Mouse (Mus musculus) limb, embryonic 14.5 days (tissue): Measurements from ENCODE around the gene P3h3. TPM values are rescaled to one million over a fixed set of nuclear protein-coding genes. Genes with fewer than 3 reads are reported as not detected.
A peak's percentile ranks its signal among the peaks of the same experiment; 100 is the strongest.
"Not testable (repeated sequence)": the region's sequence is repeated elsewhere in the genome, so short reads cannot be mapped to it uniquely, and the experiment has no call there.

Experiments
- ATAC-seq: fragments of 200-750 bp; cut with Nextera tagmentation; 2 replicates; pipeline ENCODE4 v1.8.0; 2017; ENCODE audit warnings: low read depth, moderate number of reproducible peaks, moderate TSS enrichment; ENCODE audit not compliant: low FRiP score
- DNase-seq: peaks from one replicate; pipeline ENCODE4 v3.0.0-alpha.2; 2015; ENCODE audit warnings: low spot score
- H3K27ac ChIP-seq: fragments of 300-500 bp; sonication (generic); replicated peaks from 2 replicates; pipeline ENCODE4 v1.5.1; 2014; ENCODE audit warnings: low read depth, mild to moderate bottlenecking, low read length, moderate library complexity, mixed read lengths
- H3K27me3 ChIP-seq: fragments of 300-500 bp; sonication (generic); 2 replicates; pipeline ENCODE4 v1.6.1; 2014; ENCODE audit warnings: low read length, mixed read lengths; ENCODE audit not compliant: control insufficient read depth, insufficient read depth
- H3K36me3 ChIP-seq: fragments of 300-500 bp; sonication (generic); 2 replicates; pipeline ENCODE4 v1.6.1; 2014; ENCODE audit warnings: mild to moderate bottlenecking, low read length, moderate library complexity, mixed read lengths; ENCODE audit not compliant: control insufficient read depth, insufficient read depth
- H3K4me1 ChIP-seq: fragments of 300-500 bp; sonication (generic); 2 replicates; pipeline ENCODE4 v1.6.1; 2014; ENCODE audit warnings: antibody characterized with exemption, low read length, mixed read lengths; ENCODE audit not compliant: control insufficient read depth, insufficient read depth
- H3K4me2 ChIP-seq: fragments of 300-500 bp; sonication (generic); replicated peaks from 2 replicates; pipeline ENCODE4 v1.6.1; 2014; ENCODE audit warnings: low read depth, mild to moderate bottlenecking, low read length, moderate library complexity; ENCODE audit not compliant: severe bottlenecking
- H3K4me3 ChIP-seq: fragments of 300-500 bp; sonication (generic); replicated peaks from 2 replicates; pipeline ENCODE4 v1.5.1; 2014; ENCODE audit warnings: low read length
- H3K9ac ChIP-seq: fragments of 300-500 bp; sonication (generic); 2 replicates; pipeline ENCODE4 v1.6.1; 2014; ENCODE audit warnings: mild to moderate bottlenecking, low read depth, low read length, moderate library complexity; ENCODE audit not compliant: severe bottlenecking
- H3K9me3 ChIP-seq: fragments of 300-500 bp; sonication (generic); 2 replicates; pipeline ENCODE4 v1.6.1; 2016; ENCODE audit warnings: low read length; ENCODE audit not compliant: control insufficient read depth
- POLR2A ChIP-seq: fragments of 200-500 bp; IDR thresholded peaks from 2 replicates; pipeline ENCODE4 v1.8.0; 2012; ENCODE audit warnings: inconsistent platforms, mild to moderate bottlenecking, moderate library complexity, borderline replicate concordance; ENCODE audit not compliant: insufficient read depth, insufficient read length; ENCODE audit errors: extremely low read depth
- WGBS: fragments of 180-500 bp; shearing (Covaris S2); extraction: QIAGEN DNeasy Blood & Tissue Kit; methylation state at CpG from one replicate; pipeline ENCODE4 v1.1.7; 2014; 5-methylcytosine and 5-hydroxymethylcytosine counted together
- polyA plus RNA-seq, 2 experiments: library from polyadenylated mRNA; depleted of rRNA in 1 of 2; stranded (reverse) in 1 of 2; unstranded in 1 of 2; fragments of >200 nt; fragmentation: Nextera tagmentation in 1 of 2; extraction: Ambion mirVana in 1 of 2; gene quantifications; 2 replicates each; pipeline versions ENCODE4 v1.2.1 to v1.2.3; 2012 to 2014

P3h3 gene
- polyA plus RNA-seq, 2 experiments, result 57.5 to 339 TPM

GRCm38 (mm10) chr6:124831649-124832048, 25.9 kb downstream of the P3h3 start:
- no peak for DNase-seq
- TF ChIP-seq POLR2A, result no peak
- no peak for ATAC-seq
- H3K4me3 ChIP-seq, result no peak overlapping the region
- H3K4me1 ChIP-seq, result peaks cover 9% of the 10 kb centered on the region; the same call in 1 of the 2 replicates
- no peaks in the 10 kb centered on the region for H3K27me3 ChIP-seq
- peaks cover 31% of the 10 kb centered on the region for H3K36me3 ChIP-seq
- 0 out of 2 replicates have a peak overlapping the region, but pooled peaks have one; percentile 90 for H3K4me2 ChIP-seq
- no peaks in the 10 kb centered on the region for H3K9me3 ChIP-seq
- H3K27ac ChIP-seq, result no peak overlapping the region
- 89% methylated on average over 8 of the region's 8 CpGs for WGBS
- 0 out of 2 replicates have a peak overlapping the region, but pooled peaks have one; percentile 25 for H3K9ac ChIP-seq

GRCm38 (mm10) chr6:124831199-124831598, 26.4 kb downstream of the P3h3 start:
- not testable (repeated sequence) for H3K9ac ChIP-seq, H3K4me1 ChIP-seq, H3K9me3 ChIP-seq, H3K27me3 ChIP-seq, H3K4me3 ChIP-seq, ATAC-seq, H3K27ac ChIP-seq, DNase-seq
- peak overlapping the region; percentile 90; the same call in 1 of the 2 replicates for H3K4me2 ChIP-seq
- peaks cover 33% of the 10 kb centered on the region for H3K36me3 ChIP-seq
- 92% methylated on average over 4 of the region's 4 CpGs for WGBS

- peak overlapping the region; percentile 54 for H3K4me3 ChIP-seq
- no peaks in the 10 kb centered on the region for H3K9me3 ChIP-seq
- H3K36me3 ChIP-seq, result peaks cover 45% of the 10 kb centered on the region
- H3K9ac ChIP-seq, result peak overlapping the region; percentile 65
- ATAC-seq, result peak; percentile 83
- H3K4me2 ChIP-seq, result peak overlapping the region; percentile 90
- peaks cover 9% of the 10 kb centered on the region; the same call in 1 of the 2 replicates for H3K4me1 ChIP-seq
- no peaks in the 10 kb centered on the region for H3K27me3 ChIP-seq
- WGBS, result under 1% methylated on average over 38 of the region's 38 CpGs
- DNase-seq, result peak; percentile 98
- no peak for TF ChIP-seq POLR2A
- H3K27ac ChIP-seq, result peak overlapping the region; percentile 73
Observed at GRCm38 (mm10) chr6:124829799-124830700, 27.5 kb downstream of the P3h3 start.

GRCm38 (mm10) chr6:124828868-124829798, 28.4 kb downstream of the P3h3 start, which contains the start of the genes Usp5 and Cdca3:
Usp5 (minus strand) TSS chr6:124829484.
Cdca3 (plus strand) TSS chr6:124829547.
- Histone ChIP-seq H3K9ac (peak within 1 kb of the TSS; percentile 65), H3K4me3 (peak within 1 kb of the TSS; percentile 54), H3K4me2 (peak within 1 kb of the TSS; percentile 90), H3K4me1 (peaks cover 9% of the 10 kb centered on the region; the same call in 1 of the 2 replicates), H3K27ac (peak within 1 kb of the TSS; percentile 73), H3K36me3 (peaks cover 49% of the 10 kb centered on the region), H3K27me3 (no peaks in the 10 kb centered on the region), H3K9me3 (no peaks in the 10 kb centered on the region)
- under 1% methylated on average over 53 of the region's 55 CpGs for WGBS
- DNase-seq (peak; percentile 99), ATAC-seq (peak; percentile 92)
- TF ChIP-seq POLR2A, result 0 out of 2 replicates have a peak, but pooled peaks have one; percentile 74

- Histone ChIP-seq H3K27me3 (no peaks in the 10 kb centered on the region), H3K27ac (peak overlapping the region; percentile 44; the same call in 1 of the 2 replicates), H3K4me1 (peaks cover 9% of the 10 kb centered on the region; the same call in 1 of the 2 replicates), H3K9ac (peak overlapping the region; percentile 58), H3K4me3 (peak overlapping the region; percentile 54), H3K36me3 (peaks cover 51% of the 10 kb centered on the region), H3K9me3 (no peaks in the 10 kb centered on the region), H3K4me2 (peak overlapping the region; percentile 81)
- ATAC-seq (no peak), DNase-seq (peak; percentile 48)
- 25% methylated on average over 10 of the region's 10 CpGs for whole genome bisulfite sequencing
- TF ChIP-seq POLR2A, result no peak
Observed at GRCm38 (mm10) chr6:124828101-124828592, 29.4 kb downstream of the P3h3 start.
